Mouse (Mus musculus) ES-Bruce4 (cell line): ENCODE measurements around the gene Nnmt. TPM values are rescaled to one million over a fixed set of nuclear protein-coding genes. Genes with fewer than 3 reads are reported as not detected.

Experiments used
- H3K27ac ChIP-seq: 2 replicates; pipeline ENCODE4 v1.5.1; 2012; ENCODE audit warnings: low read length, inconsistent platforms; ENCODE audit not compliant: insufficient read depth
- H3K27me3 ChIP-seq: 2 replicates; pipeline ENCODE4 v1.6.1; 2012; ENCODE audit warnings: mild to moderate bottlenecking, low read length, inconsistent platforms; ENCODE audit not compliant: control insufficient read depth, poor library complexity, insufficient read depth, severe bottlenecking
- H3K36me3 ChIP-seq: 2 replicates; pipeline ENCODE4 v1.6.1; 2012; ENCODE audit warnings: inconsistent platforms, mild to moderate bottlenecking, low read length, moderate library complexity; ENCODE audit not compliant: control insufficient read depth, poor library complexity, insufficient read depth, severe bottlenecking
- H3K4me1 ChIP-seq: one replicate; pipeline ENCODE4 v1.8.1; 2011; ENCODE audit warnings: low read length; ENCODE audit not compliant: control insufficient read depth, insufficient read depth
- H3K4me3 ChIP-seq: 2 replicates; pipeline ENCODE4 v1.5.1; 2011; ENCODE audit warnings: low read depth, mild to moderate bottlenecking, low read length
- H3K9ac ChIP-seq: 2 replicates; pipeline ENCODE4 v1.6.1; 2012; ENCODE audit warnings: low read depth, mild to moderate bottlenecking, inconsistent platforms; ENCODE audit not compliant: poor library complexity, severe bottlenecking
- H3K9me3 ChIP-seq: replicated peaks from 2 replicates; pipeline ENCODE4 v1.6.1; 2012; ENCODE audit warnings: mild to moderate bottlenecking, low read length, inconsistent platforms; ENCODE audit not compliant: control insufficient read depth, poor library complexity, insufficient read depth, severe bottlenecking
- CTCF ChIP-seq: IDR thresholded peaks from one replicate; pipeline ENCODE4 v1.8.1; 2011; ENCODE audit warnings: low read depth, low read length
- EP300 ChIP-seq: IDR thresholded peaks from 2 replicates; pipeline ENCODE4 v1.6.1; 2011; ENCODE audit warnings: low read depth, low read length; ENCODE audit not compliant: insufficient read depth
- POLR2A ChIP-seq: IDR thresholded peaks from one replicate; pipeline ENCODE4 v1.8.1; 2011; ENCODE audit warnings: low read length; ENCODE audit not compliant: insufficient read depth
- polyA plus RNA-seq: library from polyadenylated mRNA; stranded (reverse); fragments of >200 nt; gene quantifications from 2 replicates; pipeline ENCODE4 v1.2.4, GENCODE M21; 2011; ENCODE audit warnings: low read depth; ENCODE audit not compliant: missing spikeins, insufficient read depth, insufficient read length

Gene Nnmt
- polyA plus RNA-seq, 1 experiment = not detected

- Histone ChIP-seq H3K27ac (no peak overlapping the region), H3K9me3 (no peaks in the 10 kb centered on the region), H3K4me1 (peaks cover 3% of the 10 kb centered on the region), H3K36me3 (no peaks in the 10 kb centered on the region), H3K9ac (no peak overlapping the region), H3K27me3 (no peaks in the 10 kb centered on the region), H3K4me3 (no peak overlapping the region)
- TF ChIP-seq EP300 (no peak), POLR2A (no peak)
These were observed 13.2 kb upstream of the Nnmt start for GRCm38 (mm10) chr9:48618111-48618510.

- TF ChIP-seq POLR2A = no peak
- no peak for TF ChIP-seq CTCF
- TF ChIP-seq EP300 = no peak
- Histone ChIP-seq H3K9me3 (no peaks in the 10 kb centered on the region), H3K4me1 (peaks cover 3% of the 10 kb centered on the region), H3K27ac (no peak overlapping the region), H3K9ac (no peak overlapping the region), H3K4me3 (no peak overlapping the region), H3K27me3 (no peaks in the 10 kb centered on the region), H3K36me3 (no peaks in the 10 kb centered on the region)
These were observed 12.6 kb upstream of the Nnmt start for GRCm38 (mm10) chr9:48617511-48618010.

- no peak overlapping the region for H3K4me3 ChIP-seq
- no peaks in the 10 kb centered on the region for H3K9me3 ChIP-seq
- no peak overlapping the region for H3K27ac ChIP-seq
- H3K4me1 ChIP-seq = no peaks in the 10 kb centered on the region
- no peaks in the 10 kb centered on the region for H3K27me3 ChIP-seq
- H3K9ac ChIP-seq = no peak overlapping the region
- no peaks in the 10 kb centered on the region for H3K36me3 ChIP-seq
- no peak for TF ChIP-seq CTCF
- TF ChIP-seq POLR2A = no peak
- no peak for TF ChIP-seq EP300
These were observed 8.3 kb upstream of the Nnmt start for GRCm38 (mm10) chr9:48613221-48613620.

- no peaks in the 10 kb centered on the region for H3K36me3 ChIP-seq
- H3K27ac ChIP-seq = no peak overlapping the region
- H3K9ac ChIP-seq = no peak overlapping the region
- no peaks in the 10 kb centered on the region for H3K4me1 ChIP-seq
- no peaks in the 10 kb centered on the region for H3K27me3 ChIP-seq
- no peaks in the 10 kb centered on the region for H3K9me3 ChIP-seq
- no peak for TF ChIP-seq EP300
- TF ChIP-seq CTCF = no peak
- no peak for TF ChIP-seq POLR2A
- H3K4me3 ChIP-seq = no peak overlapping the region
These were observed 7.6 kb upstream of the Nnmt start for GRCm38 (mm10) chr9:48612542-48612941.

- no peaks in the 10 kb centered on the region for H3K4me1 ChIP-seq
- no peaks in the 10 kb centered on the region for H3K9me3 ChIP-seq
- H3K27ac ChIP-seq = no peak overlapping the region
- no peaks in the 10 kb centered on the region for H3K27me3 ChIP-seq
- no peaks in the 10 kb centered on the region for H3K36me3 ChIP-seq
- TF ChIP-seq CTCF (no peak), POLR2A (no peak), EP300 (no peak)
- H3K4me3 ChIP-seq = no peak overlapping the region
- no peak overlapping the region for H3K9ac ChIP-seq
These were observed 6.1 kb upstream of the Nnmt start for GRCm38 (mm10) chr9:48611032-48611431.

GRCm38 (mm10) chr9:48609734-48610133 lies 4.8 kb upstream of the Nnmt start:
- Histone ChIP-seq H3K27me3 (no peaks in the 10 kb centered on the region), H3K4me3 (no peak overlapping the region), H3K4me1 (no peaks in the 10 kb centered on the region), H3K9me3 (no peaks in the 10 kb centered on the region), H3K27ac (no peak overlapping the region), H3K36me3 (no peaks in the 10 kb centered on the region), H3K9ac (no peak overlapping the region)
- TF ChIP-seq CTCF (no peak), EP300 (no peak), POLR2A (no peak)

GRCm38 (mm10) chr9:48607417-48607816 lies 2.5 kb upstream of the Nnmt start:
- TF ChIP-seq CTCF (no peak), EP300 (no peak), POLR2A (no peak)
- no peaks in the 10 kb centered on the region for H3K36me3 ChIP-seq
- no peaks in the 10 kb centered on the region for H3K4me1 ChIP-seq
- no peak overlapping the region for H3K9ac ChIP-seq
- no peaks in the 10 kb centered on the region for H3K27me3 ChIP-seq
- no peaks in the 10 kb centered on the region for H3K9me3 ChIP-seq
- H3K4me3 ChIP-seq = no peak overlapping the region
- H3K27ac ChIP-seq = no peak overlapping the region
